Mouse (Mus musculus) heart, postnatal 14 days (tissue): ENCODE results near the gene Zbtb41. TPM values are rescaled to one million over a fixed set of nuclear protein-coding genes. Genes with fewer than 3 reads are reported as not detected.

Source experiments
- DNase-seq, 2 experiments: peaks; one replicate each; pipeline ENCODE4 v3.0.0; 2021 to 2022
- intact Hi-C: fragments of 180-260 bp; cut with DNase I; formaldehyde crosslinking; loops from one replicate; pipeline ENCODE4 v1.15.1; 2025
- total RNA-seq, 2 experiments: library from RNA; stranded (reverse); gene quantifications; 2 replicates each; pipeline ENCODE4 v1.2.3; 2021

Gene Zbtb41
- total RNA-seq, 2 experiments from 2014 or later = 23.4 to 24.9 TPM

- intact Hi-C loops = no loop called here
- DNase-seq = no peak
Measured at GRCm38 (mm10) chr1:139460807-139461206, 38.7 kb downstream of the Zbtb41 start.

GRCm38 (mm10) chr1:139465936-139466335, 43.8 kb downstream of the Zbtb41 start:
- no peak for DNase-seq
- intact Hi-C loops = no loop called here

- intact Hi-C loops = no loop called here
- no peak for DNase-seq
Measured at GRCm38 (mm10) chr1:139478898-139479297, 56.8 kb downstream of the Zbtb41 start.

GRCm38 (mm10) chr1:139480246-139480645, 58.2 kb downstream of the Zbtb41 start:
- intact Hi-C loops = no loop called here
- DNase-seq = no peak

GRCm38 (mm10) chr1:139481146-139481545, 59.1 kb downstream of the Zbtb41 start:
- intact Hi-C loops = no loop called here
- peak in 1 of 2 experiments; percentile 5 for DNase-seq

- intact Hi-C loops = no loop called here
- no peak for DNase-seq
Measured at GRCm38 (mm10) chr1:139494630-139495029, 72.5 kb downstream of the Zbtb41 start.

GRCm38 (mm10) chr1:139495408-139495807, 73.3 kb downstream of the Zbtb41 start:
- DNase-seq = no peak

GRCm38 (mm10) chr1:139496212-139496611, 74.1 kb downstream of the Zbtb41 start:
- DNase-seq = no peak
- intact Hi-C loops = no loop called here

More at GRCm38 (mm10) chr1:139495408-139495807, 73.3 kb downstream of the Zbtb41 start:
- intact Hi-C loops = no loop called here

- no peak for DNase-seq
- intact Hi-C loops = no loop called here
Measured at GRCm38 (mm10) chr1:139499751-139500150, 77.7 kb downstream of the Zbtb41 start.

GRCm38 (mm10) chr1:139501258-139501752, 79.2 kb downstream of the Zbtb41 start, which contains the start of gene F13b:
F13b (plus strand) TSS chr1:139501702.
- DNase-seq = no peak
- intact Hi-C loops = no loop called here

Other genes with a start within 250 kb of the Zbtb41 start
- under 1 TPM; 0.20 to 0.45 TPM for gene Crb1, start 45.2 kb upstream of the Zbtb41 start, total RNA-seq
- gene Aspm, start 32.5 kb downstream of the Zbtb41 start, total RNA-seq = 1 to 10 TPM; 3.0 to 5.3 TPM
- gene F13b, start 79.4 kb downstream of the Zbtb41 start, total RNA-seq = not detected
- gene Cfhr1, start 138.0 kb downstream of the Zbtb41 start, total RNA-seq = not detected